Mouse (Mus musculus) E14TG2a.4 (cell line): Measurements from ENCODE around the gene Tmem39a.

ENCODE experiments used
- CTCF ChIP-seq: conservative IDR thresholded peaks from 2 replicates; pipeline ENCODE4 v1.5.1; 2014; ENCODE audit warnings: low read length
- NANOG ChIP-seq: IDR thresholded peaks from 2 replicates; pipeline ENCODE4 v1.6.1; 2014; ENCODE audit warnings: borderline replicate concordance, low read length, mixed read lengths

GRCm38 (mm10) chr16:38526264-38526663, 32.2 kb upstream of the Tmem39a start:
- TF ChIP-seq CTCF (no peak), NANOG (no peak)
